Mouse (Mus musculus) colon, adult 2 months (tissue): ENCODE measurements around the gene Ube3c. TPM values are rescaled to one million over a fixed set of nuclear protein-coding genes. Genes with fewer than 3 reads are reported as not detected.

Experiments used
- polyA plus RNA-seq: library from polyadenylated mRNA; depleted of rRNA; stranded (reverse); fragments of >200 nt; gene quantifications from 2 replicates; pipeline ENCODE4 v1.2.3, GENCODE M21; 2012; rRNA removed

Ube3c gene
- polyA plus RNA-seq: 9.3 and 10.1 TPM in 2 replicates

GRCm38 (mm10) chr5:29568848-29569377 lies at the start of gene Ube3c:
Gene Ube3c, plus strand, starts transcription at chr5:29569242.

Other genes with a start within 250 kb of the Ube3c start
- gene Lmbr1, start 190.9 kb upstream of the Ube3c start, polyA plus RNA-seq: 3.0 and 3.9 TPM in 2 replicates
- gene Nom1, start 134.6 kb upstream of the Ube3c start, polyA plus RNA-seq: 2.2 and 4.2 TPM in 2 replicates
- gene Mnx1, start 90.8 kb upstream of the Ube3c start, polyA plus RNA-seq: 2.3 and 3.2 TPM in 2 replicates
- gene Dnajb6, start 166.4 kb downstream of the Ube3c start, polyA plus RNA-seq: 43.3 and 57.1 TPM in 2 replicates
- gene Gm5129, start 166.7 kb downstream of the Ube3c start, polyA plus RNA-seq: 1.0 TPM in 1 of 2 replicates, not detected in the other